Mouse (Mus musculus): ENCODE results near the gene Daam2. TPM values are rescaled to one million over a fixed set of nuclear protein-coding genes. Genes with fewer than 3 reads are reported as not detected.
A peak's percentile ranks its signal among the peaks of the same experiment; 100 is the strongest.

Daam2 gene
- total RNA-seq, 2 experiments from 2014 or later, result 55.9 to 57.1 TPM

GRCm38 (mm10) chr17:49534267-49534719 is 29.9 kb downstream of the Daam2 start:
- DNase-seq (ENCODE audit: extremely low spot score in 1 of 2, low spot score in 1 of 2), result no peak

- DNase-seq (ENCODE audit: extremely low spot score in 1 of 2, low spot score in 1 of 2), result no peak
Observed at GRCm38 (mm10) chr17:49531661-49532060, 32.5 kb downstream of the Daam2 start.

- peak in 1 of 2 experiments; percentile 61 for DNase-seq (ENCODE audit: extremely low spot score in 1 of 2, low spot score in 1 of 2)
Observed at GRCm38 (mm10) chr17:49530215-49530614, 33.9 kb downstream of the Daam2 start.

GRCm38 (mm10) chr17:49528503-49529205 is 35.5 kb downstream of the Daam2 start:
- no peak for DNase-seq (ENCODE audit: extremely low spot score in 1 of 2, low spot score in 1 of 2)

- DNase-seq (ENCODE audit: extremely low spot score in 1 of 2, low spot score in 1 of 2), result no peak
Observed at GRCm38 (mm10) chr17:49528033-49528432, 36.1 kb downstream of the Daam2 start.

GRCm38 (mm10) chr17:49526566-49526965 is 37.6 kb downstream of the Daam2 start:
- no peak for DNase-seq (ENCODE audit: extremely low spot score in 1 of 2, low spot score in 1 of 2)

GRCm38 (mm10) chr17:49525911-49526310 is 38.2 kb downstream of the Daam2 start:
- DNase-seq (ENCODE audit: extremely low spot score in 1 of 2, low spot score in 1 of 2), result no peak

- no peak for DNase-seq (ENCODE audit: extremely low spot score in 1 of 2, low spot score in 1 of 2)
Observed at GRCm38 (mm10) chr17:49524584-49524983, 39.6 kb downstream of the Daam2 start.

GRCm38 (mm10) chr17:49522435-49522834 is 41.7 kb downstream of the Daam2 start:
- DNase-seq (ENCODE audit: extremely low spot score in 1 of 2, low spot score in 1 of 2), result no peak

- no peak for DNase-seq (ENCODE audit: extremely low spot score in 1 of 2, low spot score in 1 of 2)
Observed at GRCm38 (mm10) chr17:49522002-49522401, 42.1 kb downstream of the Daam2 start.

GRCm38 (mm10) chr17:49520674-49521073 is 43.5 kb downstream of the Daam2 start:
- DNase-seq (ENCODE audit: extremely low spot score in 1 of 2, low spot score in 1 of 2), result no peak

- DNase-seq (ENCODE audit: extremely low spot score in 1 of 2, low spot score in 1 of 2), result no peak
Observed at GRCm38 (mm10) chr17:49519576-49520247, 44.4 kb downstream of the Daam2 start.

- DNase-seq (ENCODE audit: extremely low spot score in 1 of 2, low spot score in 1 of 2), result no peak
Observed at GRCm38 (mm10) chr17:49517091-49517490, 47.1 kb downstream of the Daam2 start.

- DNase-seq (ENCODE audit: extremely low spot score in 1 of 2, low spot score in 1 of 2), result no peak
Observed at GRCm38 (mm10) chr17:49515678-49516077, 48.5 kb downstream of the Daam2 start.

- no peak for DNase-seq (ENCODE audit: extremely low spot score in 1 of 2, low spot score in 1 of 2)
Observed at GRCm38 (mm10) chr17:49515141-49515540, 49.0 kb downstream of the Daam2 start.

GRCm38 (mm10) chr17:49512671-49513085 is 51.5 kb downstream of the Daam2 start:
- no peak for DNase-seq (ENCODE audit: extremely low spot score in 1 of 2, low spot score in 1 of 2)

- DNase-seq (ENCODE audit: extremely low spot score in 1 of 2, low spot score in 1 of 2), result no peak
Observed at GRCm38 (mm10) chr17:49509431-49509830, 54.7 kb downstream of the Daam2 start.

- DNase-seq (ENCODE audit: extremely low spot score in 1 of 2, low spot score in 1 of 2), result no peak
Observed at GRCm38 (mm10) chr17:49503246-49503900, 60.8 kb downstream of the Daam2 start.

- no peak for DNase-seq (ENCODE audit: extremely low spot score in 1 of 2, low spot score in 1 of 2)
Observed at GRCm38 (mm10) chr17:49500234-49500633, 63.9 kb downstream of the Daam2 start.

- DNase-seq (ENCODE audit: extremely low spot score in 1 of 2, low spot score in 1 of 2), result no peak
Observed at GRCm38 (mm10) chr17:49499635-49500034, 64.5 kb downstream of the Daam2 start.

- DNase-seq (ENCODE audit: extremely low spot score in 1 of 2, low spot score in 1 of 2), result no peak
Observed at GRCm38 (mm10) chr17:49498169-49498568, 66.0 kb downstream of the Daam2 start.

All from layer of hippocampus, postnatal 25 days (tissue).